Mouse (Mus musculus) bone marrow, adult 2 months (tissue): Measurements from ENCODE around the gene Eif2b1. TPM values are rescaled to one million over a fixed set of nuclear protein-coding genes. Genes with fewer than 3 reads are reported as not detected.
"Not testable (repeated sequence)": the region's sequence is repeated elsewhere in the genome, so short reads cannot be mapped to it uniquely, and the experiment has no call there.

Source experiments
- H3K27ac ChIP-seq: fragments of 200-500 bp; 2 replicates; pipeline ENCODE4 v1.5.1; 2012; ENCODE audit warnings: low read depth, mild to moderate bottlenecking, control low read depth, inconsistent platforms, low read length; ENCODE audit not compliant: control insufficient read depth, poor library complexity, insufficient read depth
- H3K4me1 ChIP-seq: fragments of 200-500 bp; 2 replicates; pipeline ENCODE4 v1.6.1; 2011; ENCODE audit warnings: low read length; ENCODE audit not compliant: control insufficient read depth, insufficient read depth
- H3K4me3 ChIP-seq: fragments of 200-500 bp; replicated peaks from 2 replicates; pipeline ENCODE3; 2011; ENCODE audit warnings: mild to moderate bottlenecking, low read depth, low read length, control low read depth; ENCODE audit not compliant: control insufficient read depth
- CTCF ChIP-seq: fragments of 200-500 bp; IDR thresholded peaks from 2 replicates; pipeline ENCODE4 v1.5.1; 2011; ENCODE audit warnings: low read length, control low read depth; ENCODE audit not compliant: control insufficient read depth, insufficient read depth
- POLR2A ChIP-seq: fragments of 200-500 bp; IDR thresholded peaks from 2 replicates; pipeline ENCODE4 v1.6.1; 2011; ENCODE audit warnings: low read depth, mild to moderate bottlenecking, control low read depth, low read length, borderline replicate concordance; ENCODE audit not compliant: control insufficient read depth
- WGBS: fragments of 180-500 bp; shearing (Covaris S2); methylation state at CpG from one replicate; pipeline ENCODE4 v1.1.7; 2018; 5-methylcytosine and 5-hydroxymethylcytosine counted together
- polyA plus RNA-seq: library from polyadenylated mRNA; stranded (reverse); fragments of >200 nt; gene quantifications from 2 replicates; pipeline ENCODE4 v1.2.4, GENCODE M21; 2011; ENCODE audit warnings: low replicate concordance; ENCODE audit not compliant: missing spikeins, insufficient read depth, insufficient read length

Eif2b1 gene
- polyA plus RNA-seq, 1 experiment = 16.6 TPM

DNA sequence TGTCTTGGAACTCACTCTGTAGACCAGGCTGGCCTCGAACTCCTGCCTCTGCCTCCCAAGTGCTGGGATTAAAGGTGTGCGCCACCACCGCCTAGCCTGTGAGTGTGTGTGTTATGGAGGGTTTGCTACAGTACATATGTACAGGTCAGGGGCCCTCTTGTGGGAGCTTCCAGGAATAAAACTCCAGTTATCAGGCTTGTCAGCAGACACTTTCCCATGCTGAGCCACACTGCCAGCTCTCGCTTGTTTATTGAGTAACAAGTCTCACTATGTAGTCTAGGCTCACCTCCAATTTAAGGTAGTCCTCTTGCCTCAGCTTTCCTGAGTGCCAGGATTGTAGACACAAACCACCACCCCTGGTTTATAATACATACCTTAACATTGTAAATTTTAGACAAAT lies 25.4 kb upstream of the Eif2b1 start:
- WGBS = 75% methylated on average over 4 of the region's 4 CpGs
- TF ChIP-seq CTCF (no peak), POLR2A (no peak)
- no peak overlapping the region for H3K4me3 ChIP-seq
- H3K4me1 ChIP-seq = no peaks in the 10 kb centered on the region
- H3K27ac ChIP-seq = no peak overlapping the region

DNA sequence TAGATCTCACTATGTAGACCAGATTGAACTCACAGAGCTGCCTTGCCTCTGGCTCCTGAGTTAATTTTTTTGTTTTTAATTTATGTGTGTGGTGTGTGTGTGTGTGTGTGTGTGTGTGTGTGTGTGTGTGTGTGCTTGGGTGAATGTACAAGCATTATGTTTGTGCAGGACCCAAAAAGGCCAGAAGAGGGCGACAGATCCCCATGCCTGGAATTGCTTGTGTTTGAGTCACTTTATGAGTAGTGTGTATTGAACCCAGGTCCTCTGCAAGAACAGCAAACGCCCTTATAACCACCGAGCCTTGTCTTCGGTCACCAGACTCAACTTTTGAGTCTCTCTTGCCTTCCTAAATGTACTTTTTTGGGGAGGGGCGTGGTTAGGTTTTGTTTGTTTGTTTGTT lies 23.4 kb upstream of the Eif2b1 start:
- peak; percentile 51; the same call in 1 of the 2 replicates for TF ChIP-seq CTCF
- TF ChIP-seq POLR2A = no peak
- Histone ChIP-seq H3K4me1 (no peaks in the 10 kb centered on the region), H3K4me3 (no peak overlapping the region), H3K27ac (no peak overlapping the region)
- 63% methylated on average over 5 of the region's 5 CpGs for WGBS

DNA sequence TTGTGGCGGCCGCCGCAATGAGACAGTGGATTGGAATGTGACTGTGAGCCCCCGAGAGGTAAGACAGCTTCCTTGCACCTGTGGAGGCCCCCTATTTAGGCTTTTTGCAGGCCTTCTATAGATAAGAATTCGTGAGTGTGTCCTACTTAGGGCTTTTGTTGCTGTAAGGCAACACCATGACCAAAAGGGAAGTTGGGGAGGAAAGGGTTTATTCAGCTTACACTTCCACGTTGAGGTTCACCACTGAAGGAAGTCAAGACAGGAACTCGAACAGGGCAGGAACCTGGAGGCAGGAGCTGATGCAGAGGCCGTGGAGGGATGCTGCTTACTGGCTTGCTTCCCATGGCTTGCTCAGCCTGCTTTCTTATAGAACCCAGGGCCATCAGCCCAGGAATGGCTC lies 20.8 kb upstream of the Eif2b1 start:
- not testable (repeated sequence) for H3K4me3 ChIP-seq, H3K27ac ChIP-seq, H3K4me1 ChIP-seq
- WGBS = 32% methylated on average over 8 of the region's 8 CpGs

DNA sequence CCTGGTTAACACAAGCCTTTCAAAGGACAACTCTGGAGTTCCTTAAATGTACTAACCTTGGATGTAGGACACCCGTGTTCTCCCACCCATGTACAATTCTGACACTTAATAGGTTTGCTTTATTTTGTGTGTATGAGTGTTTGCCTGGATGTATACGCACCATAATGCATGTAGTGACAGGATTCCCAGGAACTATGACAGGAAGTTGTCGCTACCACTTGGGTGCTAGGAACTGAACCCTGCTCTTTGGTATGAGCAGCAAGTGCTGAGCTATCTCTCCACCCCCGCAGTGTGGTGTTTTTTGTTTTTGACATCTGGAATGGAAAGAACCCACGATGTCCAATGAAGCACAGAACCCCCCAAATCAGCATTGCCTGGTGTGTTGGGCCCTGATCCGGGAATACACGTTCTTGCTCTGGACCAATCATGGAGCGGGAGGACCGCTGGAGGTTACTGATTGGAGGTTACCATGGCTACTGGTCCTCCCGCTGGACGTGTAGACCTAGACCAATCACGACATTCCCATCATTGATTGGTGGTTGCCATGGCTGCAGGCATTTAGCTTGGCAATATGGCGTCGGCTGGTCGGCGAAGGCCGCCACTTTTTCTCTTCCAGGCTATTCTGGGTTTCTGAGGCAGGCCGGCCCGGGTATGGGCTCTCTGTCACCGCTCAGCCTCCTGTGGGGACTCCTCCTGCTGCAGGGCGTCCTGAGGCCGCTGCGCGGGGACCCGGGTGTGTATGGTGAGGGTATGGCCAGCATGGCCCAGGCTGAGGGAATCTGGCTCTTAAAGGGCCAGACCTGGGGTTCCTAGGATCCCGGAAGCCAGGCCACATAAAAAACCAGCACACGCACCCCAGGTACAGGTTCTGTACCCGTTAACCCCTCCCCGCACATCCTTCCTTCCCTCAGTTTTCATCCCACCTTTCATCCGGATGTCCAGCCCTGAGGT lies 19.6 kb upstream of the Eif2b1 start:
- no peak overlapping the region for H3K4me3 ChIP-seq
- no peak overlapping the region for H3K27ac ChIP-seq
- TF ChIP-seq CTCF = no peak
- TF ChIP-seq POLR2A = no peak
- WGBS = 20% methylated on average over 30 of the region's 30 CpGs
- H3K4me1 ChIP-seq = no peaks in the 10 kb centered on the region

DNA sequence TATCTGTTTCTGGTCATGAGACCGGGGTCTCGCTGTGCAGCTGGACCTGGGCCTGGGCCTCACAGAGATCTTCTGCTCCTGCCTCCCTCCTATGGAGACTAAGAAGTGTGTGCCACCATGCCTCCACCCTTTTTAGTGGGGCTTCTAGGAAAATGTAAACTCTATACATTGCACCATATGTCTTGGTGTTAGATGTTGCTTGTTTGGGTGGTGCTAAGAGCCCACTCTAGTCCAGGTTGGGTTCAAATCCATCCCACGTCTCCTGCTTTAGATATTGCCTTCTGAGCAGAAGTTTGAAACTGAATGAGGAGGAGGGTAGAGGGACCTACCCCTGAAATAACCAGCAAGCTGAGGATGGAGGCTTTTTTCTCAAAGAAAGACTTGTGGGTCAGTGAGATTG lies 13.8 kb upstream of the Eif2b1 start:
- TF ChIP-seq CTCF = no peak
- no peak for TF ChIP-seq POLR2A
- H3K4me3 ChIP-seq = no peak overlapping the region
- 91% methylated on average over 3 of the region's 3 CpGs for WGBS

DNA sequence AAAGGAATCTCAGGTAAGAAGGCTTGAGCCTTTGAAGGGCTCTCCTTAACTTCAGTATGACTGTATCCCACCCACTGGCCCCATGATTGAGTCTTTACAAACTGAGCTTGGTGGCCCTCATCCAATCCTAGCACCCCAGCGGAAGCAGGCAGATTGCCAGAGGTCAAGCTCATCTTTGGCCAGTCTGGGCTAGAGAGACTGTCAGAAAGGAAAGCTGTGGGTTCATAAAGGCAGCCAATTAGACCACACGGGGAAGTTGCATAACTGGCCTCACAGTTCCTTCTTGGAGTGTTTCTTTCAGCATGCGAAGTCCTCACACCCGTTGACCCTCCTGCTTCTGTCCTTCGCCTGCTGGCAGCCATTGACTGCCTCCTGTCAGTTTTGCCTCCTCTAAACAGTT lies 3.6 kb upstream of the Eif2b1 start:
- Histone ChIP-seq H3K27ac (no peak overlapping the region), H3K4me1 (no peaks in the 10 kb centered on the region; the same call in 1 of the 2 replicates), H3K4me3 (no peak overlapping the region)
- TF ChIP-seq POLR2A (no peak), CTCF (no peak)
- WGBS = 17% methylated on average over 5 of the region's 5 CpGs

More for the DNA sequence above, 13.8 kb upstream of the Eif2b1 start:
- Histone ChIP-seq H3K4me1 (no peaks in the 10 kb centered on the region), H3K27ac (no peak overlapping the region)

DNA sequence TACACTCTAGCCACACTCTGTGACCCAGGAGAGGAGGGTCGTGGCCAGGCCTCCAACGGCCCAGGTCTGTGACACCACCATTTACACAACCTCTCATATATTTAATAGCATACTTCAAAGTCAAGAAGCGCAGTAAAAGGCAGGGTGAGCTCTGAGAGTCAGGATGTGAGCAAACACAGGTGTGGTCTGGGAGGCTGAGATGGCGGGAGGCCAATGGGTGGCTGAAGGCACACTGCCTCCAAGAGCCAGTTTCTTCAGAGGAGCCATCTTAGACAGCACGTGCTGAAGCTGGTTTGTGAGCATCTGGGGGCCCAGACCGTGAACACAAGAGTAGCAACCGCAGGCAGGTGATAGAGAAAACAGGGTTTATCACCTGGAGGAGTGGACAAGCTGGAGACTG lies 3.5 kb downstream of the Eif2b1 start:
- 88% methylated on average over 7 of the region's 7 CpGs for WGBS
- no peak for TF ChIP-seq CTCF
- TF ChIP-seq POLR2A = no peak
- Histone ChIP-seq H3K4me1 (no peaks in the 10 kb centered on the region; the same call in none of the 2 replicates), H3K4me3 (no peak overlapping the region), H3K27ac (no peak overlapping the region)

DNA sequence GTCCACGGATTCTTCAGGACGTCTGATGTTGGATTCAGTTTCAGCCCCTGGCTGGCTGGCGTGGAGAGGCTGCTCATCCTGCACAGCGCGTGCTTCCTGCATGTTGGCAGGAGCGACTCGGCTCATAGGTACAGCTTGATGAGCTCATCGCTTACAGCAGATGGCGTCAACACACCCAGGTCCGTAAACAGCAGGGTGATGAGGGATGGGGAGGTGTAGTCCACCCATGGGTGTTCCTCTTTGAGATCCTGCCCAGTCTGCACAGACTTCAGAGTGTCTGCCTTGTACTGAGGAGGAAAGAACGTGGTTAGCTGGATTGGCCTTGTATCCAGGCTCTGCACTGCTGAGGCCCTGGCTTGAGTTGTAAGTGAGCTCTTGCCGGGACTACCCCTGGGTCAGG lies 7.9 kb downstream of the Eif2b1 start:
- TF ChIP-seq POLR2A (no peak), CTCF (peak; percentile 5; the same call in 1 of the 2 replicates)
- no peak overlapping the region for H3K4me3 ChIP-seq
- 88% methylated on average over 12 of the region's 12 CpGs for whole genome bisulfite sequencing
- no peak overlapping the region for H3K27ac ChIP-seq
- H3K4me1 ChIP-seq = no peaks in the 10 kb centered on the region; the same call in 1 of the 2 replicates
